Mouse (Mus musculus): ENCODE data around the gene Nptx2. TPM values are rescaled to one million over a fixed set of nuclear protein-coding genes. Genes with fewer than 3 reads are reported as not detected.

The Nptx2 gene
- polyA plus RNA-seq, 1 experiment from 2014 or later: 2.6 TPM

DNA sequence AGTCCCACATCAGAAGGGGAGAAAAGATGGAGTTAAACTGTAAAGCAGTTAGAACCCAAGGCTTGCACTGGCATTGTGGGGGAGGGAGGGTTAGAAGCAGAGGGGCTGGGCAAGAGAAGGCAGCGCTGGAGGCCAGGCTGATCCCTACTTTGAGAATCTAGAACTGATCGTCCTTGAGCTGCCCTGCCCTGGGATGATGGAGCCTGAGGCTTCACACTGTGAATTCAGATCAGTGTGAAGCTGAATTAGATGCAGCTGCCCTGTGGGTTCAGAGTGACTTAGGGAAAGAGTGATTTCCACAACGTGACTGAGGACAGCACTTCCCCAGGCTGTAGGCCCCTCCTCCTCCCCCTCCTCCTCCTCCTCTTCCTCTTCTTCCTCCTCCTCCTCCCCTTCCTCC lies 25.6 kb upstream of the Nptx2 start:
- no peak overlapping the region for H3K4me3 ChIP-seq (replicated peaks; ENCODE audit: low read length)
- no peaks in the 10 kb centered on the region for H3K9me3 ChIP-seq (ENCODE audit: control insufficient read depth, low read length)
- 37% methylated on average over 3 of the region's 3 CpGs for WGBS
- ATAC-seq: no peak
- no peak overlapping the region for H3K27ac ChIP-seq (ENCODE audit: low read length)
- no peaks in the 10 kb centered on the region for H3K4me1 ChIP-seq (replicated peaks; ENCODE audit: control insufficient read depth, insufficient read depth, low read length)
- no peaks in the 10 kb centered on the region for H3K36me3 ChIP-seq (ENCODE audit: control insufficient read depth, insufficient read depth)
- H3K9ac ChIP-seq (replicated peaks; ENCODE audit: low read depth, low read length): no peak overlapping the region
- no peaks in the 10 kb centered on the region for H3K27me3 ChIP-seq (replicated peaks; ENCODE audit: control insufficient read depth, insufficient read depth, low read length)
- no peak overlapping the region for H3K4me2 ChIP-seq (ENCODE audit: low read length)

DNA sequence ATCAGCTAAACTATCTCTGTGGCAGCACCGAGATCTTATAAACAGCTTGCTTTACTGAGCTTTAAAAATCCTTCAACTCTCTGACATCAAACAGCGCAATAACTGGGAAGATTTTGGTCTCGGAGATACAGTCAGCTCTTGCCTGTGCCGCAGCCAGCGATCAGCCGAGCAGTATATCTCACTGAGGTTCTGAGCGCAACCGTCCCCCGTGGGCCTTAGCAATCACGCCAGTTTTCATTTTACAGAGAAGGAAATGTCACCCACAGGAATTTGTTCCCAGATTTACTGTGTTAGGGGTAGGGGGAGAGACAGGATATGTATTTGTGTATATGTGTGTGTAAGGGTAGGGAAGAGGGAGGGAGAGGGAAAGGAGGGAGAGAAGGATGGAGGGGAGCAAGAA lies 20.9 kb upstream of the Nptx2 start:
- Histone ChIP-seq H3K4me2 (ENCODE audit: low read length) (no peak overlapping the region), H3K9ac (replicated peaks; ENCODE audit: low read depth, low read length) (no peak overlapping the region), H3K27me3 (replicated peaks; ENCODE audit: control insufficient read depth, insufficient read depth, low read length) (no peaks in the 10 kb centered on the region), H3K36me3 (ENCODE audit: control insufficient read depth, insufficient read depth) (no peaks in the 10 kb centered on the region), H3K27ac (ENCODE audit: low read length) (no peak overlapping the region), H3K9me3 (ENCODE audit: control insufficient read depth, low read length) (0 out of 2 replicates have a peak, but pooled peaks cover 2% of the 10 kb centered on the region), H3K4me3 (replicated peaks; ENCODE audit: low read length) (no peak overlapping the region), H3K4me1 (replicated peaks; ENCODE audit: control insufficient read depth, insufficient read depth, low read length) (no peaks in the 10 kb centered on the region)
- ATAC-seq: no peak
- 88% methylated on average over 10 of the region's 10 CpGs for WGBS

- no peak overlapping the region for H3K4me2 ChIP-seq (ENCODE audit: low read length)
- no peak overlapping the region for H3K4me3 ChIP-seq (replicated peaks; ENCODE audit: low read length)
- H3K27me3 ChIP-seq (replicated peaks; ENCODE audit: control insufficient read depth, insufficient read depth, low read length): no peaks in the 10 kb centered on the region
- ATAC-seq: no peak
- no peak overlapping the region for H3K27ac ChIP-seq (ENCODE audit: low read length)
- 94% methylated on average over 11 of the region's 11 CpGs for WGBS
- H3K4me1 ChIP-seq (replicated peaks; ENCODE audit: control insufficient read depth, insufficient read depth, low read length): no peaks in the 10 kb centered on the region
- 0 out of 2 replicates have a peak, but pooled peaks cover 2% of the 10 kb centered on the region for H3K9me3 ChIP-seq (ENCODE audit: control insufficient read depth, low read length)
- no peak overlapping the region for H3K9ac ChIP-seq (replicated peaks; ENCODE audit: low read depth, low read length)
- no peaks in the 10 kb centered on the region for H3K36me3 ChIP-seq (ENCODE audit: control insufficient read depth, insufficient read depth)
These were observed 16.6 kb upstream of the Nptx2 start for GRCm38 (mm10) chr5:144529123-144529522.

DNA sequence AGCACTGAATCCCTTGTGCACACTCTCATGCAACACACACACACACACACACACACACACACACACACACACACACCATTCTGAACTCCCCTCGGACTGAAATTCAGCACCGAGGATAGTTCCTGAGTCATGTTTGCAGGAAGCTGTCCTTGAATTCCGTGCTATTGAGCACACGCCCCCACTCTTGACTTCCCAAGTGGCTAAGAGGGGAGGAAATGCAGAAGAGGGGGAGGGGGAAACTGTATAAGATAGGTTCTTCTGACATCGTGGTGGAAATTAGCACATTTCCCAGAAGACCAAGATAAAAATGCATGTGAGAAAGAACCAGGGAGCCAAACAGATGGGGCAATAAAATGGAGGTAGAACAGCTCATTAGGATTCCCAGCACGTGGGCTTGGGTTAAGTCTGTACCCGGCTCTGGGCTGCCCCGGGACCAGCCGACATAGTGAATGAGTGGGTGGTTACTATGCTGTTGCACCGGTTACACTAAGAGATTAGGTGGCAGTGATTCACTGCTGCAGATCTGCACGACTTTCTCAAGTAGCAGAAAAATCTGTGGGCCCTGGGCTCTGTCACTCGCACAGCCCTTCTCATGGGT lies 2.9 kb upstream of the Nptx2 start:
- Histone ChIP-seq H3K36me3 (ENCODE audit: control insufficient read depth, insufficient read depth) (no peaks in the 10 kb centered on the region), H3K9ac (replicated peaks; ENCODE audit: low read depth, low read length) (no peak overlapping the region), H3K4me1 (replicated peaks; ENCODE audit: control insufficient read depth, insufficient read depth, low read length) (peaks cover 23% of the 10 kb centered on the region), H3K4me2 (ENCODE audit: low read length) (no peak overlapping the region), H3K27me3 (replicated peaks; ENCODE audit: control insufficient read depth, insufficient read depth, low read length) (peaks cover 11% of the 10 kb centered on the region; the same call in 1 of the 2 replicates), H3K27ac (ENCODE audit: low read length) (no peak overlapping the region), H3K9me3 (ENCODE audit: control insufficient read depth, low read length) (no peaks in the 10 kb centered on the region), H3K4me3 (replicated peaks; ENCODE audit: low read length) (no peak overlapping the region)
- 13% methylated on average over 12 of the region's 12 CpGs for WGBS
- ATAC-seq: no peak

- peak overlapping the region; percentile 70 for H3K4me2 ChIP-seq (ENCODE audit: low read length)
- H3K27me3 ChIP-seq (replicated peaks; ENCODE audit: control insufficient read depth, insufficient read depth, low read length): peaks cover 19% of the 10 kb centered on the region; the same call in 1 of the 2 replicates
- ATAC-seq: no peak
- no peaks in the 10 kb centered on the region for H3K9me3 ChIP-seq (ENCODE audit: control insufficient read depth, low read length)
- peaks cover 35% of the 10 kb centered on the region for H3K4me1 ChIP-seq (replicated peaks; ENCODE audit: control insufficient read depth, insufficient read depth, low read length)
- peak overlapping the region; percentile 49 for H3K9ac ChIP-seq (replicated peaks; ENCODE audit: low read depth, low read length)
- no peaks in the 10 kb centered on the region for H3K36me3 ChIP-seq (ENCODE audit: control insufficient read depth, insufficient read depth)
- peak overlapping the region; percentile 49 for H3K4me3 ChIP-seq (replicated peaks; ENCODE audit: low read length)
- H3K27ac ChIP-seq (ENCODE audit: low read length): no peak overlapping the region
- WGBS: under 1% methylated on average over 34 of the region's 34 CpGs
These were observed 807 bp downstream of the Nptx2 start for GRCm38 (mm10) chr5:144546423-144546995.

DNA sequence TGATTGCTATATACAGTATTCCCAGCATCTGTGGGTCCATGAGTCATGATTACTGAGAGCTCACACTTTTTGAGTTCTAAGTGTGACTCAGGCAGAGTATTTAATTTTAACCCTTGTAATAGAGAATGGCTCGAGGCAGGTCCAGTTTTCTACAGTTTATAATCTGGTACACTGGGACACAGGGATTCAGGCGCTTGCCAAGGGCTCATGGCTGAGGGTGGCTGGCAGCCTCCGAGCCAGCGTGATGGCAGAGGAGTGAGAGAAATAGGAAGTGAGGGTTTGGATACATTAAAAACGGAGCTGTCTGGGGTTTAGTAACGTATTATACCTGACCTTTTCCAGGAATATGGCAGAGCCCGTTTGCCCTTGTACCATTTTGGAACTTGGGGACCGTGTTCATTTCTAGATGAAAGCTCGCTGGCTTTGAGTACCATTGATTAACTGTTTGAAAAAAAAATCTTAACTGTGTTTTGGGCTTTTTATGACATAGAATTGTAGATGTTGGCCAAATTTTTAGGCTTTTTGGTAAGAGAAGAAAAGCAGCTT lies 1.7 kb downstream of the Nptx2 start:
- H3K27ac ChIP-seq (ENCODE audit: low read length): no peak overlapping the region
- H3K4me3 ChIP-seq (replicated peaks; ENCODE audit: low read length): peak overlapping the region; percentile 49
- peak overlapping the region; percentile 59 for H3K4me2 ChIP-seq (ENCODE audit: low read length)
- H3K36me3 ChIP-seq (ENCODE audit: control insufficient read depth, insufficient read depth): no peaks in the 10 kb centered on the region
- peaks cover 19% of the 10 kb centered on the region; the same call in 1 of the 2 replicates for H3K27me3 ChIP-seq (replicated peaks; ENCODE audit: control insufficient read depth, insufficient read depth, low read length)
- 5% methylated on average over 9 of the region's 9 CpGs for WGBS
- no peak for ATAC-seq
- H3K4me1 ChIP-seq (replicated peaks; ENCODE audit: control insufficient read depth, insufficient read depth, low read length): peaks cover 35% of the 10 kb centered on the region
- H3K9ac ChIP-seq (replicated peaks; ENCODE audit: low read depth, low read length): no peak overlapping the region
- H3K9me3 ChIP-seq (ENCODE audit: control insufficient read depth, low read length): no peaks in the 10 kb centered on the region

- no peak for ATAC-seq
- WGBS: 3% methylated on average over 21 of the region's 21 CpGs
- H3K4me3 ChIP-seq (replicated peaks; ENCODE audit: low read length): peak overlapping the region; percentile 49
- H3K27ac ChIP-seq (ENCODE audit: low read length): no peak overlapping the region
- H3K27me3 ChIP-seq (replicated peaks; ENCODE audit: control insufficient read depth, insufficient read depth, low read length): peaks cover 19% of the 10 kb centered on the region; the same call in 1 of the 2 replicates
- peaks cover 31% of the 10 kb centered on the region for H3K4me1 ChIP-seq (replicated peaks; ENCODE audit: control insufficient read depth, insufficient read depth, low read length)
- peak overlapping the region; percentile 59 for H3K4me2 ChIP-seq (ENCODE audit: low read length)
- no peaks in the 10 kb centered on the region for H3K36me3 ChIP-seq (ENCODE audit: control insufficient read depth, insufficient read depth)
- no peaks in the 10 kb centered on the region for H3K9me3 ChIP-seq (ENCODE audit: control insufficient read depth, low read length)
- peak overlapping the region; percentile 54 for H3K9ac ChIP-seq (replicated peaks; ENCODE audit: low read depth, low read length)
These were observed 2.5 kb downstream of the Nptx2 start for GRCm38 (mm10) chr5:144548079-144548631.

DNA sequence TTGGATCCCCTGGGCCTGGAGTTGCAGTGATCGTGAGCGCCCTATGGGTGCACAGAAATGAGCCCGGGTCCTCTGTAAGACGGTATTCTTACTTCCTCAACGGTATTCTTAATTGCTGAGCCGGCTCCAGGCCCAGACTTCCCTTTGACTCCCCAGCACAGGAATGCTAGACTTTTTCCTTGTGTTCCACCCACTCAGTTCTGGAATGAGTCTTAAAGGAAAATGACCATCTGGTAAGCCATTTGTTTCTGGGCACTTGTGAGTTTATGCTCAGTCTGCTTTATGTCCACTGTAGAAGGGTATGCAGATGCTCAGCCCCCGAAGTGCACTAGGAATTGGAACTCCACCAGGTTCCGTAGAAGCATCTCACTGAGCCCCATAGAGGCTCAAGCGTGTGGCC lies 4.3 kb downstream of the Nptx2 start:
- H3K36me3 ChIP-seq (ENCODE audit: control insufficient read depth, insufficient read depth): no peaks in the 10 kb centered on the region
- no peak overlapping the region for H3K9ac ChIP-seq (replicated peaks; ENCODE audit: low read depth, low read length)
- no peak overlapping the region for H3K27ac ChIP-seq (ENCODE audit: low read length)
- peaks cover 19% of the 10 kb centered on the region; the same call in 1 of the 2 replicates for H3K27me3 ChIP-seq (replicated peaks; ENCODE audit: control insufficient read depth, insufficient read depth, low read length)
- peaks cover 31% of the 10 kb centered on the region for H3K4me1 ChIP-seq (replicated peaks; ENCODE audit: control insufficient read depth, insufficient read depth, low read length)
- H3K4me2 ChIP-seq (ENCODE audit: low read length): no peak overlapping the region
- H3K4me3 ChIP-seq (replicated peaks; ENCODE audit: low read length): no peak overlapping the region
- ATAC-seq: no peak
- WGBS: 70% methylated on average over 9 of the region's 9 CpGs
- no peaks in the 10 kb centered on the region for H3K9me3 ChIP-seq (ENCODE audit: control insufficient read depth, low read length)

- Histone ChIP-seq H3K27ac (ENCODE audit: low read length) (no peak overlapping the region), H3K27me3 (replicated peaks; ENCODE audit: control insufficient read depth, insufficient read depth, low read length) (peaks cover 19% of the 10 kb centered on the region; the same call in 1 of the 2 replicates), H3K9ac (replicated peaks; ENCODE audit: low read depth, low read length) (no peak overlapping the region), H3K36me3 (ENCODE audit: control insufficient read depth, insufficient read depth) (no peaks in the 10 kb centered on the region), H3K4me2 (ENCODE audit: low read length) (no peak overlapping the region), H3K4me1 (replicated peaks; ENCODE audit: control insufficient read depth, insufficient read depth, low read length) (peaks cover 27% of the 10 kb centered on the region), H3K4me3 (replicated peaks; ENCODE audit: low read length) (no peak overlapping the region), H3K9me3 (ENCODE audit: control insufficient read depth, low read length) (no peaks in the 10 kb centered on the region)
- ATAC-seq: no peak
- 11% methylated on average over 5 of the region's 5 CpGs for WGBS
These were observed 5.0 kb downstream of the Nptx2 start for GRCm38 (mm10) chr5:144550622-144551137.

Data from forebrain, embryonic 16.5 days (tissue).